Mouse (Mus musculus) intestine, embryonic 14.5 days (tissue): ENCODE results near the gene Tead1. TPM values are rescaled to one million over a fixed set of nuclear protein-coding genes. Genes with fewer than 3 reads are reported as not detected.

Experiments used
- ATAC-seq: fragments of 200-750 bp; cut with Nextera tagmentation; replicated peaks from 2 replicates; pipeline ENCODE4 v1.8.0; 2017; ENCODE audit warnings: low read depth, moderate number of reproducible peaks, moderate TSS enrichment, moderate library complexity; ENCODE audit not compliant: low FRiP score, low TSS enrichment
- DNase-seq: peaks from one replicate; pipeline ENCODE4 v3.0.0-alpha.2; 2018; ENCODE audit warnings: low spot score
- H3K27ac ChIP-seq: fragments of 300-500 bp; sonication (generic); 2 replicates; pipeline ENCODE4 v1.5.1; 2014; ENCODE audit warnings: low read depth, mild to moderate bottlenecking, control low read depth
- H3K27me3 ChIP-seq: fragments of 300-500 bp; sonication (generic); replicated peaks from 2 replicates; pipeline ENCODE4 v1.6.1; 2014; ENCODE audit warnings: low read length, control low read depth; ENCODE audit not compliant: control insufficient read depth, insufficient read depth
- H3K36me3 ChIP-seq: fragments of 300-500 bp; sonication (generic); 2 replicates; pipeline ENCODE4 v1.6.1; 2014; ENCODE audit warnings: low read length, control low read depth; ENCODE audit not compliant: control insufficient read depth, insufficient read depth
- H3K4me1 ChIP-seq: fragments of 300-500 bp; sonication (generic); replicated peaks from 2 replicates; pipeline ENCODE4 v1.6.1; 2014; ENCODE audit warnings: low read length, control low read depth, mixed read lengths; ENCODE audit not compliant: control insufficient read depth, insufficient read depth
- H3K4me2 ChIP-seq: fragments of 300-500 bp; sonication (generic); 2 replicates; pipeline ENCODE4 v1.6.1; 2014; ENCODE audit warnings: low read length
- H3K4me3 ChIP-seq: fragments of 300-500 bp; sonication (generic); 2 replicates; pipeline ENCODE4 v1.5.1; 2014; ENCODE audit warnings: low read depth, low read length, control low read depth, mixed read lengths
- H3K9ac ChIP-seq: fragments of 300-500 bp; sonication (generic); 2 replicates; pipeline ENCODE4 v1.6.1; 2014; ENCODE audit warnings: mild to moderate bottlenecking, low read length
- H3K9me3 ChIP-seq: fragments of 300-500 bp; sonication (generic); 2 replicates; pipeline ENCODE4 v1.6.1; 2016; ENCODE audit warnings: low read length, control low read depth; ENCODE audit not compliant: control insufficient read depth
- WGBS: fragments of 180-500 bp; shearing (Covaris S2); extraction: QIAGEN DNeasy Blood & Tissue Kit; methylation state at CpG from one replicate; pipeline ENCODE4 v1.1.7; 2014; 5-methylcytosine and 5-hydroxymethylcytosine counted together
- polyA plus RNA-seq: library from polyadenylated mRNA; unstranded; fragments of >200 nt; fragmentation: Nextera tagmentation; extraction: Ambion mirVana; gene quantifications from 2 replicates; pipeline ENCODE4 v1.2.1, GENCODE M21; 2014

Gene Tead1
- polyA plus RNA-seq, 1 experiment from 2014 or later = 20.2 TPM

GRCm38 (mm10) chr7:112851281-112851744 is 172.2 kb downstream of the Tead1 start:
- Histone ChIP-seq H3K4me2 (no peak overlapping the region), H3K9me3 (no peaks in the 10 kb centered on the region), H3K36me3 (0 out of 2 replicates have a peak, but pooled peaks cover 12% of the 10 kb centered on the region), H3K27ac (no peak overlapping the region), H3K9ac (no peak overlapping the region), H3K27me3 (no peaks in the 10 kb centered on the region), H3K4me3 (no peak overlapping the region), H3K4me1 (peaks cover 27% of the 10 kb centered on the region)
- ATAC-seq (no peak), DNase-seq (no peak)
- WGBS = 49% methylated on average over 8 of the region's 8 CpGs

- Histone ChIP-seq H3K27ac (no peak overlapping the region), H3K4me3 (no peak overlapping the region), H3K27me3 (no peaks in the 10 kb centered on the region), H3K9ac (no peak overlapping the region), H3K9me3 (no peaks in the 10 kb centered on the region), H3K4me2 (no peak overlapping the region), H3K36me3 (peaks cover 15% of the 10 kb centered on the region; the same call in 1 of the 2 replicates), H3K4me1 (peaks cover 27% of the 10 kb centered on the region)
- 56% methylated on average over 7 of the region's 7 CpGs for WGBS
- DNase-seq (no peak), ATAC-seq (no peak)
Observed at GRCm38 (mm10) chr7:112852149-112852839, 173.2 kb downstream of the Tead1 start.

GRCm38 (mm10) chr7:112853857-112854256 is 174.7 kb downstream of the Tead1 start:
- Histone ChIP-seq H3K36me3 (peaks cover 26% of the 10 kb centered on the region), H3K9ac (no peak overlapping the region), H3K4me2 (no peak overlapping the region), H3K4me1 (peaks cover 27% of the 10 kb centered on the region), H3K9me3 (no peaks in the 10 kb centered on the region), H3K27ac (no peak overlapping the region), H3K27me3 (no peaks in the 10 kb centered on the region), H3K4me3 (no peak overlapping the region)
- DNase-seq (no peak), ATAC-seq (peak; percentile 36; the same call in 1 of the 2 replicates)
- WGBS = 57% methylated on average over 4 of the region's 4 CpGs

- ATAC-seq = peak; percentile 56; the same call in 1 of the 2 replicates
- 38% methylated on average over 5 of the region's 5 CpGs for WGBS
- H3K27ac ChIP-seq = no peak overlapping the region
- no peaks in the 10 kb centered on the region for H3K9me3 ChIP-seq
- no peak overlapping the region for H3K4me2 ChIP-seq
- peaks cover 27% of the 10 kb centered on the region for H3K4me1 ChIP-seq
- H3K27me3 ChIP-seq = no peaks in the 10 kb centered on the region
- H3K4me3 ChIP-seq = no peak overlapping the region
- DNase-seq = no peak
- H3K36me3 ChIP-seq = peaks cover 19% of the 10 kb centered on the region
- H3K9ac ChIP-seq = no peak overlapping the region
Observed at GRCm38 (mm10) chr7:112854516-112854915, 175.4 kb downstream of the Tead1 start.

GRCm38 (mm10) chr7:112855419-112855818 is 176.3 kb downstream of the Tead1 start:
- Histone ChIP-seq H3K27ac (no peak overlapping the region), H3K9ac (no peak overlapping the region), H3K4me1 (peaks cover 27% of the 10 kb centered on the region), H3K9me3 (no peaks in the 10 kb centered on the region), H3K27me3 (no peaks in the 10 kb centered on the region), H3K36me3 (peaks cover 15% of the 10 kb centered on the region), H3K4me2 (no peak overlapping the region), H3K4me3 (no peak overlapping the region)
- 67% methylated on average over 6 of the region's 6 CpGs for WGBS
- DNase-seq = no peak
- ATAC-seq = no peak

GRCm38 (mm10) chr7:112856121-112856571 is 177.0 kb downstream of the Tead1 start:
- ATAC-seq = no peak
- 50% methylated on average over 7 of the region's 7 CpGs for WGBS
- Histone ChIP-seq H3K27ac (no peak overlapping the region), H3K4me2 (no peak overlapping the region), H3K9ac (no peak overlapping the region), H3K9me3 (no peaks in the 10 kb centered on the region), H3K36me3 (peaks cover 15% of the 10 kb centered on the region), H3K27me3 (no peaks in the 10 kb centered on the region), H3K4me1 (peaks cover 25% of the 10 kb centered on the region), H3K4me3 (no peak overlapping the region)
- DNase-seq = no peak

- Histone ChIP-seq H3K9me3 (no peaks in the 10 kb centered on the region), H3K27me3 (no peaks in the 10 kb centered on the region), H3K36me3 (peaks cover 19% of the 10 kb centered on the region), H3K4me1 (peaks cover 21% of the 10 kb centered on the region), H3K9ac (no peak overlapping the region), H3K4me2 (no peak overlapping the region), H3K4me3 (no peak overlapping the region), H3K27ac (no peak overlapping the region)
- ATAC-seq = no peak
- DNase-seq = no peak
- 87% methylated on average over 10 of the region's 10 CpGs for WGBS
Observed at GRCm38 (mm10) chr7:112856583-112856982, 177.5 kb downstream of the Tead1 start.

GRCm38 (mm10) chr7:112859887-112860286 is 180.8 kb downstream of the Tead1 start:
- Histone ChIP-seq H3K4me2 (no peak overlapping the region), H3K9me3 (no peaks in the 10 kb centered on the region), H3K36me3 (peaks cover 47% of the 10 kb centered on the region), H3K4me3 (no peak overlapping the region), H3K27ac (no peak overlapping the region), H3K27me3 (no peaks in the 10 kb centered on the region), H3K4me1 (peaks cover 7% of the 10 kb centered on the region; the same call in 1 of the 2 replicates), H3K9ac (no peak overlapping the region)
- ATAC-seq = no peak
- no peak for DNase-seq
- 83% methylated on average over 6 of the region's 6 CpGs for WGBS

GRCm38 (mm10) chr7:112862086-112862485 is 183.0 kb downstream of the Tead1 start:
- Histone ChIP-seq H3K9ac (no peak overlapping the region), H3K27me3 (no peaks in the 10 kb centered on the region), H3K27ac (no peak overlapping the region), H3K9me3 (no peaks in the 10 kb centered on the region), H3K4me2 (no peak overlapping the region), H3K36me3 (peaks cover 50% of the 10 kb centered on the region), H3K4me1 (no peaks in the 10 kb centered on the region), H3K4me3 (no peak overlapping the region)
- ATAC-seq (no peak), DNase-seq (no peak)
- WGBS = 92% methylated on average over 5 of the region's 5 CpGs
